Mouse (Mus musculus): Measurements from ENCODE around the gene Tdrd5. TPM values are rescaled to one million over a fixed set of nuclear protein-coding genes. Genes with fewer than 3 reads are reported as not detected.

Tdrd5 gene
- total RNA-seq (2012; rRNA removed), result not detected in 2 replicates
- total RNA-seq (2014; rRNA removed), result not detected in 2 replicates
- polyA plus RNA-seq (2012; ENCODE audit: insufficient read length, low read depth), result not detected in 2 replicates

DNA sequence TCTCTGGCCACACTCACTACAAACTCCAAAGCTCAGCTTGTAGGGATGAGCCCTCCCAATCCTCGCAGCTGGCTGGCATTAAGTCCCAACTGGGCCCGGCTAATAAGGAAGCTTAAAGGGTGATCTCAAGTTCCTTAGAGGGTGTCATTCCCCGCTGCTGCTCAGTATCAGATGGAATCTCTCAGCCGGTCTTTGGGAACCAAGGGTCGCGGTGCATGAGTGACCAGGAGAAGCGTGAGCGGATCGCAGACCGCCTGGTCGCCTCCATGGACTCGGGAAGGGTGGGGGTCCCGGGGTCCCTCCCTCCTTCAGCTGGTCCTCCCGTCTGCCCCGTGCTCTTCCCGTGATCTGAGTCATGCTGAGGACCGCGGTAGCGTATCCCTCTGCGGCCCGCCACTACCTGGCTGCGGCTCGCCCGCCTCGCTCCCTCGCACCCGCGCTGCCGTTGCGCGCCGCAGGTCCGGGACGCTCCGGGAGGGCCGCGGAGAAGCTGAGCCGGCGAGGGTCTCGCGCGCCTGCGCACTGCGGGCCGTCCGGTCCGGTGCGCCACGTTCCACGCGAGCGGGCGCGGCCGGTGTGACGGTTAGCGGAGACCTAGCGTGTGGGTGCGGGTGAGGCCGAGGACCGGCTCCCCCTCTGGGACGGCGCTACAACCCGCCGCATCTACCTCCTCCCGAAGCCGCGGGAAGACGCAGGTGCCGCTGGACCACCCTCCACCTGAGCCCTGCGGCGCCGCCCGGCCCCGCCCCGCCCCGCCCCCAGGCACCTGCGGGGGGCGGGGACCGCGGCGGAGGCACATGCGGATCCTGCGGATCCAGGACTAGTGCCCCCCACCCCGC, at the start of gene Tdrd5:
TSS of gene Tdrd5 (minus strand) at position 754 of the 839 bp plus-strand sequence.
- no peak within 1 kb of the TSS for H3K4me2 ChIP-seq (ENCODE audit: insufficient read depth, low read depth, poor library complexity, severe bottlenecking)
- H3K36me3 ChIP-seq (replicated peaks in 1 of 2; ENCODE audit: control insufficient read depth in 1 of 2, insufficient read depth in 1 of 2, low read length in 1 of 2), result no peaks in the 10 kb centered on the region
- TF ChIP-seq NELFE (IDR thresholded peaks at IDR 0.05; ENCODE audit: low read depth, low read length), result no peak
- H3K27ac ChIP-seq (ENCODE audit: insufficient read depth, low read depth), result no peak within 1 kb of the TSS
- no peaks in the 10 kb centered on the region for H3K79me2 ChIP-seq (replicated peaks; ENCODE audit: control insufficient read depth, extremely low read depth, insufficient read depth, poor library complexity, severe bottlenecking)
- dilution Hi-C loops (cut with MboI; ENCODE audit: extremely low pct_ligation_motif_present, extremely low pct_unique_long_range_greater_than_20kb, low sequenced_read_pairs), result no loop called here
- H3K4me3 ChIP-seq (replicated peaks in 1 of 3; ENCODE audit: low read depth in 2 of 3, low read length in 2 of 3, poor library complexity in 1 of 3), result no peak within 1 kb of the TSS
- H3K9ac ChIP-seq (ENCODE audit: insufficient read depth, low read depth), result no peak within 1 kb of the TSS
- no peaks in the 10 kb centered on the region for H3K4me1 ChIP-seq (ENCODE audit: control insufficient read depth in 1 of 2, insufficient read depth in 2 of 2)
- no peak for DNase-seq (ENCODE audit: extremely low read depth)
- H3K27me3 ChIP-seq (replicated peaks), result no peaks in the 10 kb centered on the region
- in situ Hi-C loops (cut with MboI; ENCODE audit: low pct_ligation_motif_present, low pct_unique_long_range_greater_than_20kb, low sequenced_read_pairs), result no loop called here
- H3K9me3 ChIP-seq (replicated peaks; ENCODE audit: low read length), result peaks cover 3% of the 10 kb centered on the region

DNA sequence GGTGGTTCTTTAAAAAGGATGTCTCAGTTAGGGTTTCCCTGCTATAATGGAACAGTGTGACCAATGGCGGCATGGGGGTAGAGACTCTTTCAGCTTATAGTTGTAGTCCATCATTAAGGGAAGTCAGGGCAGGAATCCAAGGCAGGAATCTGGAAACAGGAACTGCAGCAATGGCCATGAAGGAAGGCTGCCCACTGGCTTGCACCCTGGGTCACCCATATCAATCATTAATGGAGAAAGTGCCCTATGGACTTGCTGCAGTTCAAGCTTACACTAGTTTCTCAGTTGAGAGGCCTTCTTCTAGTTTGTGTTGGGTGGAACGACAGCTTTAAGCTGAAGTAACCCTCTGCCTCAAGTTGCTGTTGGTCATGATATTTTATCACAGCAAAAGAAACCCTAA, 49.0 kb upstream of the Tdrd5 start:
- no peak for TF ChIP-seq USF2 (conservative IDR thresholded peaks at IDR 0.05; ENCODE audit: low read depth, low read length)
- no peak for TF ChIP-seq MAFK (IDR thresholded peaks at IDR 0.05; ENCODE audit: insufficient replicate concordance, low read length)
- no peak for TF ChIP-seq ZNF384 (IDR thresholded peaks at IDR 0.05; ENCODE audit: low read depth, low read length)
- TF ChIP-seq NRF1 (IDR thresholded peaks at IDR 0.05; ENCODE audit: low read depth, low read length), result no peak
- TF ChIP-seq SIN3A (IDR thresholded peaks at IDR 0.05; ENCODE audit: low read length), result no peak
- no peak for TF ChIP-seq E2F4 (IDR thresholded peaks at IDR 0.05; ENCODE audit: insufficient replicate concordance, low read depth, low read length)
- TF ChIP-seq RCOR1 (conservative IDR thresholded peaks at IDR 0.05; ENCODE audit: low read depth, low read length), result no peak
- no peak for TF ChIP-seq CHD2 (IDR thresholded peaks at IDR 0.05; ENCODE audit: low read length)
- no peak for TF ChIP-seq BHLHE40 (IDR thresholded peaks at IDR 0.05; ENCODE audit: low read depth, low read length)
- TF ChIP-seq TBP (conservative IDR thresholded peaks at IDR 0.05; ENCODE audit: low read depth, low read length), result no peak
- TF ChIP-seq SMC3 (IDR thresholded peaks at IDR 0.05; ENCODE audit: low read depth, low read length), result no peak
- no peak for TF ChIP-seq MYC (IDR thresholded peaks at IDR 0.05; ENCODE audit: low read depth, low read length)
- DNase-seq (ENCODE audit: extremely low read depth), result no peak
- H3K9ac ChIP-seq (ENCODE audit: insufficient read depth, low read depth), result no peak overlapping the region
- H3K27me3 ChIP-seq (replicated peaks), result no peaks in the 10 kb centered on the region
- H3K79me2 ChIP-seq (replicated peaks; ENCODE audit: control insufficient read depth, extremely low read depth, insufficient read depth, poor library complexity, severe bottlenecking), result no peaks in the 10 kb centered on the region
- H3K4me3 ChIP-seq (replicated peaks in 1 of 3; ENCODE audit: low read depth in 2 of 3, low read length in 2 of 3, poor library complexity in 1 of 3), result no peak overlapping the region
- no peak overlapping the region for H3K4me2 ChIP-seq (ENCODE audit: insufficient read depth, low read depth, poor library complexity, severe bottlenecking)
- in situ Hi-C loops (cut with MboI; ENCODE audit: low pct_ligation_motif_present, low pct_unique_long_range_greater_than_20kb, low sequenced_read_pairs), result no loop called here
- no peaks in the 10 kb centered on the region for H3K36me3 ChIP-seq (replicated peaks in 1 of 2; ENCODE audit: control insufficient read depth in 1 of 2, insufficient read depth in 1 of 2, low read length in 1 of 2)
- dilution Hi-C loops (cut with MboI; ENCODE audit: extremely low pct_ligation_motif_present, extremely low pct_unique_long_range_greater_than_20kb, low sequenced_read_pairs), result no loop called here
- H3K9me3 ChIP-seq (replicated peaks; ENCODE audit: low read length), result peaks cover 8% of the 10 kb centered on the region
- no peaks in the 10 kb centered on the region for H3K4me1 ChIP-seq (ENCODE audit: control insufficient read depth in 1 of 2, insufficient read depth in 2 of 2)
- no peak overlapping the region for H3K27ac ChIP-seq (ENCODE audit: insufficient read depth, low read depth)

Data from CH12.LX (cell line).